Mouse (Mus musculus): ENCODE results near the gene Hps3.
"Not testable (repeated sequence)": the region's sequence is repeated elsewhere in the genome, so short reads cannot be mapped to it uniquely, and the experiment has no call there.

Gene Hps3

GRCm38 (mm10) chr3:19953425-19953824, 81.7 kb downstream of the Hps3 start:
- in situ Hi-C loops (cut with MboI; ENCODE audit: low sequenced_read_pairs): no loop called here

GRCm38 (mm10) chr3:19949401-19949800, 85.7 kb downstream of the Hps3 start:
- in situ Hi-C loops (cut with MboI; ENCODE audit: low sequenced_read_pairs): not testable (repeated sequence)

- in situ Hi-C loops (cut with MboI; ENCODE audit: low sequenced_read_pairs): no loop called here
These were observed 86.6 kb downstream of the Hps3 start for GRCm38 (mm10) chr3:19948552-19948951.

All from CH12F3 (cell line).